Mouse (Mus musculus): ENCODE data around the gene Slc8b1.

DNA sequence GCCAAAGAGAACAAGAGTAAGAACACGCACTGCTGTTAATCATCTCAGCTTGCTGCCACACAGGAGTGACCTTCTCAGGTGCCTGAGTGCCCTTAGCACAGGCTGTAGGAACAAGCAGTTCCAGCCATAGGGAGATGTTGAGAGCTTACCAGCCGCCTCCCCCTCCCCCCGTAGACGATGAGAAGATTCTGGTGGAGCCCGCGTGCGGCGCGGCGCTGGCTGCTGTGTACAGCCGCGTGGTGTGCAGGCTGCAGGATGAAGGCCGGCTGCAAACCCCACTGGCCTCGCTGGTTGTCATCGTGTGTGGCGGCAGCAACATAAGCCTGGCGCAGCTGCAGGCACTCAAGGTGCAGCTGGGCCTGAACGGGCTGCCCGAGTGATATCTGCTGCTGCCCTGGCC, 27.6 kb upstream of the Slc8b1 start:
- TF ChIP-seq CTCF (IDR thresholded peaks at IDR 0.05; ENCODE audit: insufficient read depth, low read length) (no peak), POLR2A (IDR thresholded peaks at IDR 0.05; ENCODE audit: borderline replicate concordance, extremely low read depth, low read depth, low read length) (no peak)

Data from lung, adult 2 months (tissue).